Mouse (Mus musculus) c-Kit-positive CD71-positive TER-119-positive erythroid progenitor cells, embryonic 14.5 days (primary cell): Measurements from ENCODE around the gene Zcchc14.
"Not testable (repeated sequence)": the region's sequence is repeated elsewhere in the genome, so short reads cannot be mapped to it uniquely, and the experiment has no call there.

Experiments
- DNase-seq: peaks from one replicate; pipeline ENCODE4 v3.0.0-alpha.2; 2013; ENCODE audit warnings: low spot score

Gene Zcchc14

DNA sequence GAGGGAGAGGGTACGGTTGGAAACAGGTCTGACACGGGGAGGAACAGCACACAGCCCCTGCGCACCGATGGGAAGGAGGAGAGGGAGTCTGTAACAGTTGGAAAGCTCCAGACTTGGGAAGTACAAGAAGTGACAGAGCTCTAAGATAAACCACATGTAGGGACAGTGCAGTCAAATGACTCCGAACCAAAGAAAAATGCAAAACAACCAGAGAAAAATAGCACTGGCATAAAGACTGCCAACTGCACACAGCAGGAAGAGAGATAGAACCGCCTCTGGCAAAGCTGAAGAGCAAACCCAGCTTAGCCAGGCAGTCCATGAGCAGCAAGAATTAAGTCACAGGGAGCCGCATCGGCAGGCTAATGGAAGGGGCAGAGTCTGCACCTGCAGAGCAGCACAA lies 29.7 kb downstream of the Zcchc14 start:
- no peak for DNase-seq

DNA sequence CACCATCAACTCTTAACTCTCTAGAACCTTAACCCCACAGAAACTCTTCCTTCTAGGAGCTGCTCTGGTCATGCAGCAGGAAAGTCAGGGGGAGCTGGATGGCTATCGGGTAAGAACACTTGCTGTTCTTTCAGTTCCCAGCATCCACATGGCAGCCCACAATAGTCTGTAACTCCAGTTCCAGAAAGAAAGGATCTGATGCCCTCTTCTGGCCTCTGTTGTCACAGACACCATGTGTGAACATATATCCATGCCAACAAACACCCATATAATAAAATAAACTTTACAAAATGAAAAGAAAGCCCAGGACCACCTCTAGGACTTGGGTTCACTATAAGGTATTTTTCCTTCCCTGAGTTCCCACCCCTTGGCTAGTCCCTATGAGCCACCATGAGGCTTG lies 30.8 kb downstream of the Zcchc14 start:
- no peak for DNase-seq

DNA sequence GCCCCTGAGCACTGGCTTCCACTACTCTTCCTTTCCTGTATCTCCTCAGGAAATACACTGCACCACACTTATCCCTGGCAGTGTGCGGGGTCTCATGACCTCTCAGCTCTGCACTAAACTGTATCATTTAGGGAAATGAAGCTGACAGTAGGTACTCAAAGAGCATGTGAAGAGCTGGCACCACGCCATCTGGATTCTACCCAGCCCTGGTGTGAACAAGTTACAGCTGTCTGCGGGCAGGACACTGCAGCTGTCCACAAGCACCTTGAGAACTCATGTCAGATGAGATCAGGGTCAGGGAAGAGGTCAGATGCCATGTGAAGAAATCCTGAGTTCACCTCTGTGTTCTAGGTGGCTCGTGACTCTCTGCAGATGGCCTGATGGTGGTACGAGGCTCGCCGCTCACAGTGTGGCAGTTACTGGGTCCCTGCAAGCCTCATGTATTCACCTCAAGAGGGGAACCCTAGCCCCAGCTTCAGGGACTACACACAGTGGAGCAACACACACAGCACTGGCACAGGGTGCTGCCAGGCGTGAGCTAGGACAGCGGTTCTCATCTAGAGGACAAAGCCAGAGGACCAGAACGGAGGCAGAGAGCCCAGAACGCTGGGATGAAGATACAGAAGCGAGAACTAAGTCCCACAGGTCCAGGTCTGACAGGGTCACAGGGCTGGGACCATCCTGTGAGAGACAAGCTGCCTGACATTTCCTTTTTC lies 31.7 kb downstream of the Zcchc14 start:
- no peak for DNase-seq

DNA sequence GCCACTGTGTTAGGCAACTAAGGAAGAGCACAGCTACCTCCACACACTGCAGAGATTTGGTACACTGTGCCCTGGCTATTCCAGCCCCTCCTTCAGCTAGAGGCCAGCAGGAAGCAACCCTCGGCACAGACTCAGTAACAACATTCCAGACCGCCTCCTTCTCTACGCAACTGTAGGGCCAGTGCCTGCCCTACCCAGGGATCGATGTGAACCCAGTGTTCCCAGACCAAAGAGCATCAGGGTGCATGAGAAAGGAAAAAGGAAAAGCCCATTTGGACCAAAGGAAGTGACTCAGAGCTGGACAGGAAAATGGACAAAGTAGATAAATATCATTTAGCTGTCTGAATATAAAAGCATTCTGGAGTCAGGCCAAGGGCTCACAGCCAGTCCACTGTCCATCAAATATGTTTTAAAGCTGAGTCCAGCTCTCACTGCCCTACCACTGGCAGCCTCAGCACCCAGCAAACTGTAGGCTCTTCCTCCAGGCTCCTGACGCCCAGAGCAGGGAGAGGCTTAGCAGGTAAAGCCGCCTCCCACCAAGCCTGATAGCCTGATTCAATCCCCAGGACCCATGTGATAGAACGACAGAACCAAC lies 33.2 kb downstream of the Zcchc14 start:
- no peak for DNase-seq

DNA sequence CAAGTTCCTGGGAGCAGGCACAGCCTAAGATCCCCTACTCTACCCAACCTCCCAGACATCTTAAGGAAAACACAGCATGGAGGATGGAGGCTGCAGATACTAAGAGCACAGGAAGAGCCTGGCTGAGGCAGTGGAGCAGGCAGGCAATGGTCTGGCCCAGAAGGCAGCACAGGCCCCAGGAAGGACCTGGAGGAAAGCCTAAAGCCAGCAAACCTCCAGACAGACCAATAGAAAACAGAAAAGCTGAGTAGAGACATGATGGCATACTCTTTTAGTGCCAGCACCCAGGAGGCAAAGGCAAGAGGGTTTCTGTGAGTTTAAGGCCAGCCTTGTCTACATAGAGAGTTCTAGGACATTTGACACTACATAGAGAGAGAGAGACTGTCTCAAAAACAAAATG lies 39.3 kb downstream of the Zcchc14 start:
- no peak for DNase-seq

DNA sequence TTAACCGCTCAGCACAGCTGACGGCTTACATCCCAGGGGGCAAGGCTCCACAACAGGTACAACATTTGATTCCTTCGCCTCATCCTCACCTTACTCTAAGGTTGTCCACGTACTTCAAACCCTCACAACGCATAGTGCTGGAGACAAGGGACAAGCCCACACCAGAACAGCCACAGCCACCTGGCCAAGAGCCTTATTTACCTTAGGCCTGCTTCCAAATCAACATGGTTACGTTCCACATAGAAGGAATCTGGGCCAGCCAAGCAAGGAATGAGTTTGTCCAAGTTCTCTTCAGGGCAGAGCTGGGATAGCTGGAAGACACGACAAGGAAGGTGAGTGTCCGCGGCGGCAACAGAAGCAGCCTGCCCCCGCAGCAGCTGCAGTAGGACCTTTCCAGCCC lies 42.8 kb downstream of the Zcchc14 start:
- no peak for DNase-seq

DNA sequence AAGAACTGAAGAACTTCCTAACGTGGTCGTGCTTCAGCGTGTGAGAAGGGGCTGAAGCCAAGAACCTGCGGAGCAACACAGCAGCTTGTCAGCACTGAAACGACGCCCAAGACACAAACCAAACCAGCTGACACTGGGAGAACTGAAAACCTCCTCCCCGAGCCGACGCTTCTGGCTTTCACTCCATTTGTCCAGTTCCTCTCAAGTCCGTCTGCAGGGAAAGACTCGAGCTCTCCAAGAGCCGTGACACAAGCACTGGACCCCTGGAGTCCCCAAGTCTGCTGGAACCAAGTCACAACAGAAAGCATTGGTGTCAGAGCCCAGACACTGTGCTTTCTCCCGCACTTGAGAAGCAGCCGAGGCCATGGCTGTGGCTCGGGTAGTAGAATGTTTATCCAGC lies 43.5 kb downstream of the Zcchc14 start:
- no peak for DNase-seq

DNA sequence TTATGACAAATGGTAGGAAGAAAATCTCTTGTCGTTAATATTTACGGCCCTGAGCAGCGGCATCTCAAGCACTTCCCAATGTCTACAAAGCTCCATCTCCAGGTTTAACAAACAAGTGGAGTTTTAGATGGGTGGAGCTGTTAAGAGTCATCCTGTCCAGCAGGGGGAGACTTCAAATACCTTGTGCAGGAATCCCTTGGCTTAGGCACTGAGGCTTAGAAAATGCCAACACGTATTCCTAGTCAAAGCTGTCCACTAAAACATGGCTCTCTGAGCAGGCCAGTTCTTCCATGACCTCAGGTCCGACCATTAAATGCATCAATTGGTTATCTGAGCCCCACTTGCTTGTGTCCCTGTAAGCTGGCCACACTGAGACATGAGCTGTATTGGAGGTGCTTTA lies 45.0 kb downstream of the Zcchc14 start:
- no peak for DNase-seq

DNA sequence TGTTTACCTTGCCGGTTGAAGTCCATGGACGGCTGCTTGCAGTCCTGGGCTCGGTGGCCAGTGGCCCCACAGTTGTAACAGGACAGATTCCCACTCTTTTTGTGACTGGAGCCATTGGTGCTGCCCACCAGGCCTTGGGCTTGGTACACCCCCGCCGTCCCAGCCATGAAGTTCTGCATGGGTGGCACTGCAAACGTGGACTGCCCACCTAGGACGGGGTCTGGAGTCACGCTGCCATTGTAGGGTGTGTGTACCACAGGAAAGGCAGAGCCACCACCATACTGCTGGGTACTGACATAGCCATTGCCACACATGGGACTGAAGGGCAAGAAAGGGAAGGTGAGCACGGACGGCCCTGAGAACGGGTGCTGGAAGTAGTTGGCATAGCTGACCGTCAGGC lies 48.9 kb downstream of the Zcchc14 start:
- no peak for DNase-seq

DNA sequence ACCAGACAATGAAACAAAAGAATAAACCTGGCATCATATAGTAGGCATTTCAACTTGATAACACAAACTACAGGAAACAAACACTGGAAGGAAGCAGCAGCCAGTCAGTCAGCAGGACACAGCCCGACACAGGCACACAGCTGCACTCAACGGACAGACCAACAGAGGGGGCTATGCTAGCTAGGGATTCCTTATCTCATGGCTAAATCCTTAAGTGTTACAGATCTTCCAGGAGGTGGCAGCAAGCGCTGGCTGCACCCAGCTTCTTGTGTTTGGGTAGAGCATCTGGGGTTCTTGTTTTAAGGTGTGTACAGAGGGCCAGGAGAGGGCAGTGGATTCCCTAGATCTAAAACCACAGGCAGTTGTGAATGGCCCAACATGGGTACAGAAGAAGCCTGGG lies 49.8 kb downstream of the Zcchc14 start:
- DNase-seq, result peak; percentile 52

DNA sequence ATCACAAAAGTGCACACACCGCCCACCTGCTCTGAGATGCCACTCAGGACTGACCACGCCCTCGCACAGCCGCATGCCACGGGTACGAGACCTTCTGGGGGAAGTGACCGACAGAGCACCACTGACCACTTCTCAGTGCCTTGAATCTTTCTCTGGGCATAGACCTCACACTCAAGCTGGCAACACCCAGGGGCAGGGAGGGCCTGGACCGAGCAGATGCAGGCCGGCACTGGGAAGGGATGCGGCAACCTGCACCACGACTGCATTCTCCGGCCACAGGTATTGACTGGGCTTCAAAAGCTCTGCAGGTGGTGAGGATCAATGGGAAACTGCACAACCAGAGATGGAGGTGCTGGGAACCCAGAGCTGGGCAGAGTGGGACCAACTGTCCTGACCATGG lies 50.3 kb downstream of the Zcchc14 start:
- no peak for DNase-seq

DNA sequence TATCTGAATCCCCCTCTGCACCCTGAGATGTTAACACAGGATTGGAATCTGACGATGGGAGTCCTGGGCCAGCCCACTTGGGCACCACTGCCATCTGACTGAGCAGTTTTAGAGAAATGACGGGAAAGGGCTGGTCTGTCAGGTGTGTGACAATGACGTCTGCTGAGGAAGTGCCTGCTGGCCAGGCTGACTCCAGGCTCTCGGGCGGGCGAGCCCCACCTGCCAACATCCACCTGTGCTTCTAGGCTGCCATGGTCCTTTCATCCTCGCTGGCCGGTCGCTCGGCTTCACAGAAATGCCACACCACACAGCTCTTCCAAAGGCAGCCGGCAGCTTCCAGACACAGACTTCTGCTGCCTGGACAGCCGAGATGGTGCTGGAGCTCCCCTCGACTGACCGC lies 52.9 kb downstream of the Zcchc14 start:
- DNase-seq, result no peak

DNA sequence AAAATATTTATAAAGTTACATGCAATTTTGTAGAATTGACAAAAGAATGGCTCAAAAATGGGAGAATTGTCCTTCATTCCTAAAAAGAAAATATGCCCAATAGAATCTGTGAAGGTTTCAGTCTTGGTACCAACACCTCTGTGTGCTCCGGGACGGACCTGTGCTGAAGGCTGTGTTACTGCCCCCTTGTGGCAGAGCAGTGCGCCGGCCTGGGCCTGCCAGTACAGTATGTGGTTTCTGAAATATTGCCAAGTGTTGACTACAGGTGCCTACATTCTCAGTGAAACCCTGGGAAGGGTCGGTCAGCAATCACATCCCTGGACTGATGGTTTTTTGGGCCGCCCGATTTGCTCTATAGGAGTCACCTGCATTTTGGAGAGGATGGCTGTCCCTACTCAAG lies 53.8 kb downstream of the Zcchc14 start:
- peak; percentile 63 for DNase-seq

DNA sequence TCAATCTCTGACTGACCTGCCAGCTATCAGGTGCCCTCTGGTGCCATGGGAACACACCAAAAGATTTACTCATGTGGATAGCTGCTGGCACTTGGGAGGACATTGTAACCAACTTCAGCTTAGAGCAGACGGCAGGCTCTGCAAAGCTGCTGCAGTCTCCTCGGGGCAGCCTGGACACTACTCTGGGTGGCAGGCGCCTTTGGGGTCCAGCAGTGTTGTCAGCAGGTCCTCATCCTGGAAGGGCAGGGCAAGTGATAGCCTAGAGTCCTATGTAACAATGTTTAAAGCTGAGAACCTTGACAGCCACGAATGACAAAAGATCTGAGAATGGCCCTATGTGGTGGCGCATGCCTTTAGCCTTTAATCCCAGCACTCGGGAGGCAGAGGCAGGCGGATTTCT lies 54.5 kb downstream of the Zcchc14 start:
- DNase-seq, result no peak

DNA sequence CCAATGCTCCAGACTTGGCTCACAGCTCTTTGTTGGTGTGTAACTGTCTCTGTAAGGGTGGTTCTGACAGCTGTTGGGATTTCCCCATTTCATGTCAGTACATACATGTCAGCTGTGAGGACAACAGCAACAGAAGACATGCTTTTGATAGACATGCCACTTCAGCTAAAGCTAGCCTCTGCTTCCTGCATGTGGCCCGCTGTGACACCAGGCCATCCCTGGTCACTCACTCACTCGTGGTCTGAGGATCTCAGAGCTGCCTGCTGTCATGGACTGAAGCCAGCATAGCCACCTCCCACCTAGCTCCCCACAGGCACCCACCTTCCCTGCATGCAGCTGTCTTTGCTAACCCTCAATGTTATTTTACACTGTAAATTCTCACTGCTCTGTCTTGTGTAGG lies 55.2 kb downstream of the Zcchc14 start:
- DNase-seq, result not testable (repeated sequence)

DNA sequence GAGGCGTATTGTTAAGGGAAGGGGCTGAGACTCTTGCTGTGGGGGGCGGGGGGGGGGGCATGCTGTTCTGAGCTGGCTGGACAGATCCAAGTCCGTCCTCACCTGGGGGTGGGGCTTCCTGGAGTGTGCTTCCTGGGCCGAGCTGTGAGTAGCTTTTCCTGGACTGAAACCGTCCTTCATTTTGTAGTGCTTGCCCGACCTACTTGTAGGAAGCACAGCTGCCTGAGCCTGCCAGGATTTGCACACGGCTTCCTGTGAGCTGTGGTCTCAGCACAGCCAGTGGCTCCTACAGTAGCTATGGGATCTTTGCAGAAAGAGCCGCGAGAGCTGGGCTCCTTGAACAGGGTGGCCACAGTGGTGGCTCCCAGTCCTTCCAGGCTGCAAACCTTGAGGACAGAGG lies 58.7 kb downstream of the Zcchc14 start:
- DNase-seq, result no peak

DNA sequence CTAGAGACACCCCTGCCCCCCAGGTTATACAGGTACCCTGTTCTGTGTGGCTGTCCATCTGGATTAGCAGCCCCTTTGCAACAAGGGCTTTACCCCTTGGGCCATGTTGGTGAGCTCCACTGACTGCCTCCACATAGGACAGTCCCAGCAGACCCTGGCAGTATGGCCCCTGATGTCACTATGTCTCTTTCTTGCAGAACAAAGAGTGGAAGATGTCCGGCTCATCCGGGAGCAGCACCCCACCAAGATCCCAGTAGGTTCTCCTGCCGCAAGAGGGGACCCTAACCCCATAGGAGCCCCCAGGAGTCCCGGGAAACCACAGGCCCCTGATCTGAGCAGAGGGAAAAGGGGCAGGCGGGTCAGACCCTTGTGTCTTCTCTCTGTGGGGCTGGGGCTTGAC lies 59.4 kb downstream of the Zcchc14 start:
- no peak for DNase-seq

DNA sequence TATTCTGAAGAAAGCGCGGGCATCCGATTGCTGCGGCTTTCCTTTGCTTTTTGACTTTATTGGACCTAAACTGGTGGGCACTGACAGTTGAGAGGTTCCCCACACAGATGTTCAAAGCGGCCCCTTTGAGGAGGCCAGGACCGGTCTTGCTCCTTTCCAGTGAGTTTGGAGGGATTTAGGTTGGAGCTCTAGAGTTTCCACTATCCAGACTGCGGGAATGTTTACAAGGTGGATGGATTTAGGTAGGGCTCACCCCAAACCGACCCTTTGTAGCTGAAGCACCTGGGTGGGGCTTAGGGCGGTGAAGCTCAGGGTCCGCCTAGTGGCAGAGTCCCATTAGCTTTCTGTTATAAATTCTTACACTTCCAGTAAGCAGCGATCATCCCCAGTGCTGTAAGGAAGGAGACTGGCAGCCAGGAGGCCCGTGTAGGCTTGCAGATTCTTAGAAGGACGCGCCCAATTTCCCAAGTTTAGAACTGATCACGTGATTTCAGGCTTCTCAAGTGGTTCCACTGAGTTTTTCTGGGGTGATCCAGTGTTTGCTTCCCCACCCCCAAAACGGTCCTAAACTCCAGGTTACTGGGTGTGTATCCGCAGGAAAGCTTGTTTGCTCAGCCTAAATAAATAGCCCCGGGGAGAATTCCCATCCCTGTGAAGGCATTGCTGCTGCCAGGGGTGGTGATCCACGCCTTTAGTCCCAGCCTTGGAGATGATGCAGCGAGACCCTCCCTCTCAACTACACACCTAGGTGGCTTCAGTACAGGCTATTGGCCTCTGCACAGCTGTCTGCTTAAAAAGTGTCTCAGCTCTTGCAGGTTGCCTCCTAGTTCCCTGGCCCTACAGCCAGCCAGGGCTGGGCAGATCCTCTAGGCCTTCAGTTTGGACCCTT lies 61.3 kb downstream of the Zcchc14 start:
- DNase-seq, result peak; percentile 76

DNA sequence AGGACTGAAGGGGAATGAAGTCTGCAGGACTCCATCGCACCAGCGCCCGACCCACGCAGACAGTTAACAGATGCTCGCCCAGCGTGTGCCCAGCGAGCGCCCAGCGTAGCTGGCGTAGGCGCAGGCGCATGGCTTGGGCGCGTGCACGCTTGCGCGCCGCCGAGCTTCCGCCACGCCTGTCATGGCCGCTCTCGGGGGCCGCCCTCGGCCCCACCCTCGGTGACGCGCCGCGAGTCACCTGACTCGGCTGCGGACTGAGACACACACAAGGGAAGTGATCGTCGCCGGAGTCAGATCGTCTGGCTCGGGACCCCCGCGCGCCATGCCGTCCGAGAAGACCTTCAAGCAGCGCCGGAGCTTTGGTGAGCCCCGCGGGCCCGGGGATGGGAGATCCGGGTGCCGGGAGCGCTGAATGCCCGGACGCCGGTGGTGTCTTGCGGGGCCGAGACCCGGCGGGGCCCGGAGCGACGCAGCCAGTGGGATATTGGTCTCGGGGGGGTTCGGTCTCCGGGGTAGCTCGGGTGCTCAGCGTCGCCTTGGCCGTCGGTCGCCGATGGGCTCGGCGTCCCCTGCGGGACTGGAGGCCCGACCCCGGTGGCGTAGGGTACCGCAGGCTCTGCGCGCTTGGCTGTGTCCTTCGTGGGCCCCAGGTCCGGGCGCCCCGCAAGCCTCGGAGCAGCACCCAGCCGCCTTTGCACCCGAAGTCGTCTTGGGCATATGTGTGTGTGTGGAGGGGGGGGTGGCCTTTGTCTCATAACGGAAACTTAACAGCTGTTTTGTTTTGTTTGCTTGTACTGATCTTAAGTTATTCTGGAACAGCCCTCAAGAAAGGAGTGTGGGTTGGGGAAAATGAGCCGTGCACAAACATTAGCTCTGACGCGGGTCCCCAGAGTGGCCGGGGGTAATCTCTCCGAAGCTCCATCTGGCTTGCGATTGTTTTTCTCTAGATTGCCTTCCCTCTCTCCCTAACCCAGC lies 62.2 kb downstream of the Zcchc14 start, which contains the start of gene Map1lc3b:
TSS of gene Map1lc3b (plus strand) at position 159 of the 975 bp plus-strand sequence.
- DNase-seq, result peak; percentile 91

DNA sequence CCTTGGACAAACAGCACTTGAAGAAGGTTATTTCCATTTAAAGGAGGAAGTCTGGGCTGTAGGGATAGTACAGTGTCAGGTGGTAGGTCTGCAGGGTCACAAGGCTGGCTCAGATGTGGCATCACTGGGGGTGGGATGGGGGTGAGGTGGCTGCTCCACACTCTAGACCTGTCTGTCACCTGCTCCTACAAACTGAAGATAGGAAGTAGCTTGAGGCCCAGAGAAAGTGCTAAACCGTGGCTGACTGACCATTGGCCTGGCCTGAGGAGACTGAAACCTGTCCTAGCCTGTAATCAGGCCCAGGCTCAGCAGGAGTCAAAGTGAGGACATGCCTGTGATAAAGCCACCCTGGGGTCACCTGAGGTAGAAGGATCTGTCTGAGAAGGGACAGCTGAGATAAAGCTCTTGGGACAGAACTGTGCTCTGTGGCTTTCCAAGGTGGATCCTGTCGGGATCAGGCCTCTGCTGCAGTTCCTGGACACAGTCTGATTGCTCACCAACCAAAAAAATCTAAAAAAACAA lies 63.4 kb downstream of the Zcchc14 start:
- DNase-seq, result peak; percentile 63

DNA sequence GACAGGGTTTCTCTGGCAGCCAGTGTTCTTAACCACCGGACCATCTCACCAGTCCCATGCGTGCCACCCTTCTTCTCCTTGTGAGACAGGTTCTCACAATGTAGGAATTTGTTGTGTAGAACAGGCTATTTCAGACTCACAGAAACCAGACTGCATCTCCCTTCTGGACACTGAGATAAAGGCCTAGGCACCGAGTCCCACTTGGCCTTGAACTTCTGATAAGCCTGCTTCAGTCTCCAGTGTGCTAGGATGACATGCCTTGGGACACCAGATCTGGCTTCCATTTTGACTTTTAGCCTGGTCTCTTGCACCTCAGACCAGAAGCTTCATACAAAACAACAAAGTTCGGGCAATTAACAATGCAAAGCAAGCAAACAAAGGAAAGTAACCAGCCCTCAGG lies 64.0 kb downstream of the Zcchc14 start:
- DNase-seq, result peak; percentile 86
